Mouse (Mus musculus): ENCODE measurements around the gene Ywhaq.

DNA sequence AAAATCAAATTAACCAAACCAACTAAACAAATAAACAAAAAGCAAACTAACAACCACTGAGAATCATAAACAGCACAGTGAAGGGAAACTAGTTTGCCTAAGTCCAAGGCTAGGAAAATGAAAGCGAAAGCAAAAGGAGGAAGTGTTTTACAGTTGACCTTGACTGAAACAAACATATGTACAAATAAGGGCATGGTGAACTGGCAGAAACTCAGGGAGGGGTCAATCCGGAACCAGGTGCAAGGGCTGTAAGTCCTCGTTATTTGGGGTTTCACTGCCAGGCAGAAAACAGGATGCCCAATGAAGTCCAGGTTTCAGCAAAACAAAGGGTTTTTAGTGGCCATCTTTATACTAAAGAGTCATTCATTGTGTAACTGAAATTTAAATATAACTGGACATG is 45.2 kb upstream of the Ywhaq start:
- TF ChIP-seq CTCF (IDR thresholded peaks at IDR 0.05; ENCODE audit: low read depth) (no peak), EP300 (IDR thresholded peaks at IDR 0.05; ENCODE audit: low read depth) (no peak)

Measured in liver, embryonic 14.5 days (tissue).